Mouse (Mus musculus): ENCODE measurements at regions not wholly inside any gene's neighbourhood (a gene's known extent, or its start where the extent isn't known, plus 50 kb on each side); places are given as distances from the start of the nearest gene placed in this dataset.

GRCm38 (mm10) chr15:51264599-51265163 lies 2620.0 kb upstream of the Gm7489 start:
- DNase-seq: no peak

GRCm38 (mm10) chr15:51265971-51266370 lies 2618.7 kb upstream of the Gm7489 start:
- no peak for DNase-seq

GRCm38 (mm10) chr15:51271632-51272312 lies 2612.9 kb upstream of the Gm7489 start:
- no peak for DNase-seq

- no peak for DNase-seq
These were observed 2599.4 kb upstream of the Gm7489 start for GRCm38 (mm10) chr15:51285334-51285733.

GRCm38 (mm10) chr15:51286352-51286751 lies 2598.4 kb upstream of the Gm7489 start:
- DNase-seq: no peak

- DNase-seq: no peak
These were observed 2595.7 kb upstream of the Gm7489 start for GRCm38 (mm10) chr15:51288911-51289432.

GRCm38 (mm10) chr15:51289916-51290315 lies 2594.8 kb upstream of the Gm7489 start:
- no peak for DNase-seq

- DNase-seq: no peak
These were observed 2593.5 kb upstream of the Gm7489 start for GRCm38 (mm10) chr15:51291183-51291582.

- DNase-seq: no peak
These were observed 2587.9 kb upstream of the Gm7489 start for GRCm38 (mm10) chr15:51296841-51297240.

GRCm38 (mm10) chr15:51318072-51318471 lies 2566.6 kb upstream of the Gm7489 start:
- no peak for DNase-seq

- no peak for DNase-seq
These were observed 2565.9 kb upstream of the Gm7489 start for GRCm38 (mm10) chr15:51318760-51319159.

GRCm38 (mm10) chr15:51320366-51320894 lies 2564.3 kb upstream of the Gm7489 start:
- DNase-seq: no peak

- no peak for DNase-seq
These were observed 2561.4 kb upstream of the Gm7489 start for GRCm38 (mm10) chr15:51323284-51323683.

GRCm38 (mm10) chr15:51324211-51324610 lies 2560.5 kb upstream of the Gm7489 start:
- no peak for DNase-seq

- no peak for DNase-seq
These were observed 2557.0 kb upstream of the Gm7489 start for GRCm38 (mm10) chr15:51327702-51328101.

GRCm38 (mm10) chr15:51336441-51336840 lies 2548.3 kb upstream of the Gm7489 start:
- DNase-seq: no peak

- no peak for DNase-seq
These were observed 2538.4 kb upstream of the Gm7489 start for GRCm38 (mm10) chr15:51346301-51346700.

- DNase-seq: no peak
These were observed 2521.3 kb upstream of the Gm7489 start for GRCm38 (mm10) chr15:51363391-51363790.

GRCm38 (mm10) chr15:51371162-51371561 lies 2513.5 kb upstream of the Gm7489 start:
- DNase-seq: no peak

GRCm38 (mm10) chr15:51390383-51390782 lies 2494.3 kb upstream of the Gm7489 start:
- DNase-seq: no peak

GRCm38 (mm10) chr15:51391352-51391751 lies 2493.4 kb upstream of the Gm7489 start:
- no peak for DNase-seq

GRCm38 (mm10) chr15:51392449-51393405 lies 2492.0 kb upstream of the Gm7489 start:
- DNase-seq: no peak

GRCm38 (mm10) chr15:51395961-51396360 lies 2488.7 kb upstream of the Gm7489 start:
- DNase-seq: no peak
